Mouse (Mus musculus): Measurements from ENCODE around the gene Agt.

DNA sequence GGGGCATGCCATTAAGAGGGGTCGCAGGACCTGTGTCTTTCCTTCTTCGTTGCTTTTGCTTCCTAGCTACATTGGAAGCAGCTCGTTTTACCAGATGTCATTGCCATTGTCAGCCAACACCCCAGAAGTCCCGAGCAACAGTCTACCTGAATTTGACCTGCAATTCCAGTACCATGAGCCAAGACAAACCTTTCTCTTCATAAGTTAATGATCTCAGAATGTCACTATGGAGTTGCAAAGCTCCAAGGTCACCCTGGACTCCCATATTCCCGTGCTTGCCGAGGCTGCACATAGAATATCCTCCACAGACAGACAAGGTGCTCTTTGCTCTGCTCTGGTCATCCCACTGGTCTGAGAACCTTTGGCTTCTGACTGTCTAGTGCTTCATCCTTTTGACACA lies 2.4 kb downstream of the Agt start:
- no peak for TF ChIP-seq POLR2A (IDR thresholded peaks at IDR 0.05; ENCODE audit: borderline replicate concordance, low read depth, low read length)
- TF ChIP-seq CTCF (IDR thresholded peaks at IDR 0.05; ENCODE audit: low read depth, low read length) = no peak
